Mouse (Mus musculus) thymus, postnatal 36 days (tissue): ENCODE results near the gene Bcat1.
A peak's percentile ranks its signal among the peaks of the same experiment; 100 is the strongest.

Experiments used
- DNase-seq, 2 experiments: peaks; one replicate each; pipeline ENCODE4 v3.0.0; 2022; ENCODE audit warnings: mixed read lengths in 2 of 2

Gene Bcat1

DNA sequence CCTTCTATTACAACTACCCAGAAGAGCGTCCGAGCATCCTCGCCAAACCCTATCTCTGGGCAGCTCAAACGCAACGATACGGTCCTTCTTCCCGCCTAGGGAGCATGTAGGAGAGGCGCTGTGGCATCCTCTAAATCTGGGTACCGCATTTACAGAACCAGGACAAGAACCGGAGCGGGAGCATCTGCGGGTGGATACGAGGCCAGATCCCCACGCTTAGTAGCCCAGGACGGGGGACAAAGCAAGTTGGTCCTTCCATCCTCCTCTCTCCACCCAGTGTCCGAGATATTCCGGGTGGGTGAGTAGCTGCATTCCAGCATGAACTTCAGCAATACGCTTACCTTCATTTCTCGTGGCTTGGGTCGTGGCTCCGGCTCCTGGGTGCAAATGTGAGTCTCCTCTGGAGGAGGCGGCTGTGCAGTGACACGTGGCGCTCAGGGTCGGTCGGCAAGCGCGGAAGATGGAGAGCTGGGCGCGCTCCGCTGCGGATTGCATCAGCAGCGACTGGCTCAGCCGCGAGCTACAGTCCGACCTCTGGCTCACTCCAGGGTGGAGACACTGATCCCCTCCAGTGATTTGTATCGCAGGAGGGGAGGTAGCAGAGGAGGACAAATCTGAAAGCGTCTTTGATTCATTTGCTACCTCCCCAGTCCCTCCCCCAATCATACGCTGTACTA lies at the start of gene Bcat1:
Gene Bcat1, minus strand, starts transcription at position 637 of the 677 bp plus-strand sequence.
- DNase-seq: peak; percentile 23 to 44

GRCm38 (mm10) chr6:145125591-145126113 lies 49.7 kb upstream of the Bcat1 start:
- DNase-seq: peak in 1 of 2 experiments; percentile 20

DNA sequence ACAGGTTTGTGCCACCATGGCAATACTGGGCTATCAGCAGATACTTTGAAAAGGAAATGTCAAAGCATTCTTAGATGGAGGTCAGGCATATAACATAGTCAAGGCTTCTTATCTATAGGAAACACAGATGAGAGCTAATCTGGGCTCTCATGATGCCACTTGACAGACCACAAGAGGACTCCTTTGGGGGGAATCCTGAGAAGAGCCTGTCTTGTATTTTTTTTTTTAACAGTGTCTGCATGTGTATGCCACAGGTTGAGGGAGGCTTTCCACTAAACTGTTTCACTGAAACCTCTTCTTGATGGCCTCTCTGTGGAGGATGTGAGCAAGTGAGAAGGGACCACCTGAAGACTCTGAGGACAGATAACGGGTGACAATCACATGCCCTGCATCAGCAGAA lies 48.6 kb upstream of the Bcat1 start:
- no peak for DNase-seq

DNA sequence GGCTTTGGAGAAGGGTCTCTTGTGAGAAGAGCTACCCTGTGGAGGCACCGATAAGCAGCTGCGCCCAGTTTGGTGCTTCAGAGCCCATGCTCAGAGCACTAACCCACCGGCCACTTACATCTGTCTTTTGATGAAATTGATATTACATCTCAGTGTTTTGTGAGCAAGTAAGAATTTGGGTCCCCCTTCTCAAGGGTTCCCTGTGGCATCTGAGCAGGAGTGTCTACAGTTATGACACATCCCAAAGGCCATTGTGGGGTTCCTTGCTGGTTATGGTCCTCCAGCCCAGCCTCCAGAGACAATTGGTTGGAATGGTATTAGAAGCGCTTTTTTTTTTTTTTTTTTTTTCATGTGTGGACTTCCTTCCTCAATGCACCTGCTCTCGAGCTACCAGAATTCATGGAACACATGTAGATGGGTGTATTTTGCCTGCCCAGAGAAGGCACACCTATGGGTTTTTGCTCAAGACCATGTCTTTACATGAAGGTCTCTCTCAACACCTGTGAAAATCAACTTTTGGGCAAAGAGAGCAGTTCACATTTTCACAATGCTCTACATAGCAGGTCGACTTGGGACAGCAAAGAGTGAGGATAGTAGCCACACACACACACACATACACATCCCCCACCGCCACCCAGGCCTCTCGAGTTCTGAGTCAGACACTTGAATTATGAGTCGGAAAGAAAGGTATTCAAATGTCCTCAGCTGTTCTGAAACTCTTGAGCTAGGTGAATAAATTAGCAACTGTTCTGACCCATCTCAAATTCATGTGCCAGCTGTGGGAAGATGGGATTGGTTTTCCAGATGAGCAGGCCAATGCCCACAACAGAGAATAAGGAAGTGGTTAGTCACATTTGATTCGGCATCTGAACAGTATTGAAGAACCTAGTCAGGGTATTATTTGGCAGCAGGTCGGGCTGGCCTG lies 47.4 kb upstream of the Bcat1 start:
- DNase-seq: peak in 1 of 2 experiments; percentile 33

GRCm38 (mm10) chr6:145122423-145123059 lies 46.6 kb upstream of the Bcat1 start:
- DNase-seq: no peak

- DNase-seq: peak; percentile 73 to 84
These were observed 45.8 kb upstream of the Bcat1 start for GRCm38 (mm10) chr6:145121590-145122420.

DNA sequence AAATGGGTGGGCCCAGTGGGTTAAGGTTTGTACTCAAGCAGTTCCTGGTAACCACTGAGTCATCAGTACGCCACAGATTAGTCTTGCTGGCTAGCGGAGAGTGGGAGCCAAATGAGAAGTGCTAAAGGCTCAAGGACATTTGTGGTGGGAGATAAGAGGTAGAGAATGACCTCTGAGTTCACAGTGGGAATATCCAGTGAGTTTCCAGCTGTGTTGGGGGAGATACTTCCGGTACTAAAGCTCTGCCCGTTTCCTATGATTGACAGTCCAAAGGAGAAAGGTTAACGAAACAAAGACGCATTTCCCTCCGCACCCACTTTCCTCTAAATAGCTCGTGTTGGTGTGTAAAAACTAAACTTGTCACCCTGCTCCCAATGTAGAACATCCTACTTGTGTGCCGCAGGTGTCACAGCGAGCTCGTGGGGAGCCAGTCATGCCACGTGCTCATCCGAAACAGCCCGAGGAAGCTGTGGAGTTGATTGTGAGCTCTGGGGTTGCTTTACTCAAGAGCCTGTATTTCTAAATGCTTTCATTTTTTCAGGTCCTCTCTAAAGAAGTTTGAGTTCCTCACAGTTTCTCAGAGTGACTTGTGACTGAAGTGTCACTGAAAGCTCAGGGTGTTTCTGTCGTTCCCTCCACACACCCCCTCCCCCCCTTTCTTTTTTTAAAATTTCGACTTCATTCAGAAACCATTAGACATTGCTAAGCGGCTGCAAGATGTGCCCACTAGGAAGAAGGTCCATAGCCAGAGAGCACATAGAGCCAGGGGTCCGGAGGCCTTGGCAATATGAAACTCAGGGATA lies 45.0 kb upstream of the Bcat1 start:
- peak; percentile 71 to 84 for DNase-seq

GRCm38 (mm10) chr6:145120086-145120485 lies 44.1 kb upstream of the Bcat1 start:
- DNase-seq: no peak

- DNase-seq: peak; percentile 52 to 68
These were observed 40.2 kb upstream of the Bcat1 start for GRCm38 (mm10) chr6:145116098-145116672.

DNA sequence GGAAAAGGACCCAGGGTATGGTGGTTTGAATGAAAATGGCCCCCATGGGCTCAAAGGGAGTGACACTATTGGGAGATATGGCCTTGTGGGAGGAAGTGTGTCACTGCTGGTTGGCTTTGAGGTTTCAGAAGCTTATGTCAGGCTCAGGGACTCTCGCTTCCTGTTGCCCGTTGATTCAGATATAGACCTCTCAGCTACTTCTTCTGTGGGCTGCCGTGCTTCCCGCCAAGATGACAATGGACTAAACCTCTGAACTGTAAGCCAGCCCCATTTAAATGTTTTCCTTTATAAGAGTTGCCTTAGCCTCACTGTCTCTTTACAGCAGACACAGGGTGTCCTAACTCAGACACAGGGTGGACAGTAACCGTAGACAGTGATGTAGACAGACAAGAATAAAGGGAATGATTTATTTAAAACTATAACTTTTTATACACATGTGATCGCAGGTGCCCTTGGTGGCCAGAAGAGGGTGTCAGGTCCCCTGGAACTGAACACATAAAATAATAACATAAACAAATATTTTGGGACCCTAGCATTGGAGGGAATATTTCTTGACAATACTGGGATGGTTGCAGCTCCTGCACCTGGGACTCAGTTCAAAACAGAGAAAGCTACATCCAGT lies 39.6 kb upstream of the Bcat1 start, which contains the start of gene Lrmp:
Gene Lrmp, plus strand, starts transcription at position 178 of the 622 bp plus-strand sequence.
- DNase-seq: peak; percentile 39 to 60

GRCm38 (mm10) chr6:145114561-145114960 lies 38.6 kb upstream of the Bcat1 start:
- no peak for DNase-seq

GRCm38 (mm10) chr6:145112865-145113264 lies 36.9 kb upstream of the Bcat1 start:
- DNase-seq: no peak

GRCm38 (mm10) chr6:145110786-145111185 lies 34.8 kb upstream of the Bcat1 start:
- DNase-seq: no peak

- no peak for DNase-seq
These were observed 30.3 kb upstream of the Bcat1 start for GRCm38 (mm10) chr6:145106163-145106842.

DNA sequence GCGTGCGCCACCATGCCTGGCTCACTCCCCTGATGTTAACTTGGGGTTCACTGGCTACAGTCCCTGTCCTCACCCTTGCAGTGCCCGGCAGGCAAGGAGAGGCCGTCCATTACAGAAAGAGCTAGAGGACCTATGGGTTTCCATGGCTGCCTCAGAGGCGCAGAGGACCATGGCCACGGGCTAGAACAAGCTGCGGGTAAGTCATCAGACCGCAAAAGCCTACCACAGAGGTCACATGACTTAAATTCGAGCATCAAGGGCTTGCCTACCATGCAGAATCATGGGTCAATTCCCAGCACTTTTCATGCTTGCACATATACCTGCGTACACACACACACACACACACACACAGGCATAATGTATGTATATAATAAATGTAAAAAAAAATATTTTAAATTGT lies 29.5 kb upstream of the Bcat1 start:
- peak in 1 of 2 experiments; percentile 41 for DNase-seq

DNA sequence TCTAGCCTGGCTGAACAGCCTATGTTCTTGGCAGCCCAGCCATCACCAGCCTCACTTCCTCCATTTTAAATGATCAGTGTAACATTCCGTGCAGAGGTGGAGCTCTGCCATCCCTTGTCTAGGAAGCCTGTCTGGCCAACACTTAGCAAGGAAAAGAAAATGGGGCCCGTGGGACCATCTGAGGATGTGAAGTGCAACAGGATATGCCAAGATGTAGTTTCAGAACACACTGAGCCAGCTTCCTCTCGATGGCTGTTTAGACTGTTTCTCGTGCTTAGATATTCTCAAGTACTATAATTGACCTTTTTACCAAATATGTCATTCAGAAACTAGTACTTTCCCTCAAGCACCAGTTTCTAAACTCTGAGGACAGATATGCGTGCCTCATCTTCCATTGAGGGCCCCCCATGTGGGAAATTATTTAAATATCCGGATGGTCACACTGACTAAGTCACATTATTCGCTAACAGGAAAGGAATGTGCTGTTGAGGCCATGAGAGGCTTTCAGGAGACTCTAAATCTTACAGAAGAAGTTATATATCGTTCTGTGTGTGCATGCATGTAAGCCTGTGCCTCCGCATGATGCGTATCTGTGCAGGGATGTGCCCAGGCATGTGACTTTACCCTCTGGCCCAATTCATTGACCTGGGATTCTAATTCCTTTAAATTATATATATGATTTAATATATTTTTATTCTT lies 28.4 kb upstream of the Bcat1 start:
- peak in 1 of 2 experiments; percentile 37 for DNase-seq

DNA sequence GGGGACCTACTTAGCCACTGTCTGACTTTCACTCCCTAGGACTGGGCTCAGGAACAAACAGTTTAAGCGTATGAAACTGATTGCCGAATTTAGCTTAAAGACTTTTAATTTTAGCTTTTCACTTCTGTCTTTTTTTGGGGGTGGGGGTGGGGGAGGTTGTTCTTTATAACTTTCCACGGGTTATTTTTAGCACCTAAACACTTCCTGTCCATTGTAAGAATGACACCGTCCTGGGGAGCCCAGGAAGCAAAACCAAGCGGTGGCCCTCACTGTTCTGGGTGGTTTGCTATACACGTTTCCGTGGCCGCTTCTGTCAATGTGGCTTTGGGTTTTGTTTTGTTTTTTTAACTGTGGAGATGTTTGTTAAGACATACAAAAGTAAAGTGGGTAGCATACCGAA lies 24.9 kb upstream of the Bcat1 start:
- DNase-seq: peak in 1 of 2 experiments; percentile 43

DNA sequence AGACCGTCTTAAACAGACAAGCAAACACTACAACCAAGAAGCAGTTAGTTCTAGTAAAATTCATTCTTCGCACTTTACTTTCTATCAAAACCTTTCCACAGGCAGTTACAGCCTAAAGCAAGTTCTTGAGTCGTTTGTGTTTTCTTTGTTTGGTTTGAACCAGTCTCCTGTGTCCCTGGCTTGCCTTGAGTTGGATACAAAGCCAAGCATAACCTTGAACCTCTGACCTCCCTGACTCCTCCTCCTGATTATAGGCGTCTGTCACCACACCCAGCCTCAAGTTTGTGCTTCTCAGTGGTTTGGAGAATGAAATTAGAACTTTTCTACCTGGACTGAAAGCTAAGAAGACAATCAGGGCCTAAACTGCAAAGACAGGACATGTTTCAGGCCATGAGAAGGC lies 18.4 kb upstream of the Bcat1 start:
- no peak for DNase-seq

DNA sequence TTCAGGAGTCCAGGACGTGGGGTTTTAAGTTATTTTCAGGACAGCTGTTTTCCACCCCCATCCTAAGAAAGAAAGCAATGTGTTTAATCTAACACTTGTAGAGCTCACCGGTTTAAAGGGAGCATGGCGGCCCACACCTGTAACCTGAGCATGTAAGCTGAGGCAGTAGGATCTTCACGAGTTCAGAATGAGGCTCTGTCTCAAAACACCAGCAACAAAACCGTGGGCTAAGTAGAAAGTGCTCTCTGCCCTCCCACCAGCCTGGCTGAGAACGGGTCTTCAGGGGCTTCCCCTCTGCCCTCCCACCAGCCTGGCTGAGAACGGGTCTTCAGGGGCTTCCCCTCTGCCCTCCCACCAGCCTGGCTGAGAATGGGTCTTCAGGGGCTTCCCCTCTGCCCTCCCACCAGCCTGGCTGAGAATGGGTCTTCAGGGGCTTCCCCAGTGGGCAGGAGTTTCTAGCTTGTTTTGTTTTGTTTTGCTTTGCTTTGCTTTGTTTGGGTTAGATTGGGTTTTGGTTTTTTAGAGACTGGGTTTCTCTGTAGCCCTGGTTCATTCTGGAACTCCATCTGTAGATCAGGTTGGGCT lies 17.1 kb upstream of the Bcat1 start:
- DNase-seq: peak in 1 of 2 experiments; percentile 23
